Mouse (Mus musculus) telencephalon, adult 2 months (tissue): ENCODE results near the gene Josd1.

Experiments
- DNase-seq: peaks from one replicate; pipeline ENCODE4 v3.0.0-alpha.2; 2011; ENCODE audit warnings: low read depth, low spot score

The Josd1 gene

DNA sequence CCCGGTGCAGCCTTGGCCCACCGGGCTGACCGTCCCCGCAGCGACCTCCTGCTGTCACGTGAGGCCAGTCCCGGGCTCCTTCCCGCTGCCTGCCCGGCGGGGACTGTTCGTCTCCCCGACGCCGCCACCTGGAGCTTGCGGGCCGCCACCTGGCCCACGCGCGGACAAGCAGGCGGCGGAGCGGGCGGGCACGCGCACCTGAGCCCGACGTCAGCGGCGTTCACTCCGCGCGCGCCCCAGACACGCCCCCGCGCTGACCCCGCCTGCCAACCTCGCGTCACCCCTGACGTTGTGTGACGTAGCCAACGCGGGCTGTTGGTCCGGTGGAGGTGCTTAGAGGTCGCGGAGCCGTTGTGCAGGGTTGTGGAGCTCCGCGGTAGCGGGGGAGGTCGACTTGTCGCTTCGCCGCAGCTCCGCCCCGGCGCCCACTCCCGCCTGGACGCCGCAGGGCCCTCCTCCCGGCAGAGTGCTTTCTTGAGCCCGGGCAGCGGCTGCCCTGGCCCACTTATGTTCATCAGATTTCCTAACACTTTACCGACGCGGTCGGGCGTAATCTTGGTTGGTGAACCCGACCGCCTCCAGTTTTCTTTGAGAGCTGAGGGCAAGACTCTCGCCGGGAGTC lies at the start of gene Josd1:
Gene Josd1 (minus strand): TSS at position 274 of the 622 bp plus-strand sequence.
- peak; percentile 82 for DNase-seq

DNA sequence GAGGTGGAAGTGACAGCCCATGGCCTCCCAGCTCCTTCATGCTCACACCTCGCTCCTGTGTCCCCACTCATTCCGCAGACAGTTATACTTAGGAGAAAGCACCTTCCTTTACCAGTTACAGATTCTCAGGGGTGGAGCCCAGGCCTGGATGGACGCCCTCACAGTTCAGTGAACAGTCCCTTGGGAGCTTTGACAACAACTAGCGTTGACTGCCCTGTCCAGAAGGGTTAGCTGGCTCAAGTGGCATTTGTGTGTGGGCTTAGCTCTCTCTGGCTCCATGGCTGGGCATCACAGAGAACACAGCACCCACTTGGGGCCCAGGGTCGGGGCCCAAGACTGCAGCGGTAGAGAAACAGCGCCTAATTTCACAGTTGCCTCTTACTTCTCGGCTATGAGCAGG lies 46.6 kb upstream of the Josd1 start:
- DNase-seq: no peak

DNA sequence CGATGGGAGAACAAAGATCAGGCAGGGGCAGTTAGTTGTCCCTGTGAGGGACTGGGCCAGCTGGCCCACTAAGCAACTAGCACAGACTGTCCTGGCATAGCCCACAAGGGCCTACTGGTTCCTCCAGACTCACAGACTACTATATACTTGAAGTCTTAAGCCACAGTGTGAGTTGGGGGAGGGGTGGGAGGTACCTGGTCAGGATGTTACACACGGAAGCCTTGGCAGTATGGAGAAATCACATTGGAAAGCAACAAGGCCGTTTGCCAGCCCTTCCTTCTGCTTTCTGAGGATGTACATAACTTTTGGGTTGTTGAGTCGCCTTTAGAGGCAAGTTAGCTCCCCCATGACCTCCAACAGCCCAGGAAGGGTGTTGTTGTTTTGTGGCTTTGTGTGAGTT lies 45.9 kb upstream of the Josd1 start:
- DNase-seq: no peak

DNA sequence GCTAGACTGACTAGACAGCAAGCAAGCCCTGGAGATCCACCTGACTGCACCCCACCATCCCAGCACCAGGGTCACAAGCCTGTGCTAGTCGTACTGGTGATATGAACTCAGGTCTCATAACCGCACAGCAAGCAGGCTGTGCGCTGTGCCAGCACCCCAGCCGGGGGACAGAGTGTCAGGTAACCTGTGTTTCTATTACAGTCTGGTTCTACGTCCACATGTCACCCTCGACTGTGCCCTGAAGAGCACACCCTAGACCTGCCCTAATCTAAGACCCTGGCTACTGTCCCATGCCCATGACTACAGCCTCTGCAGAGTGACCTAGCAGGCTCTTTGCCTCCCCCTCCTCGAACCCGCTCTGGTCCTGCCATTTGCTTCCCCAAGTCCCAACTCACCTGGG lies 45.5 kb upstream of the Josd1 start:
- DNase-seq: no peak

DNA sequence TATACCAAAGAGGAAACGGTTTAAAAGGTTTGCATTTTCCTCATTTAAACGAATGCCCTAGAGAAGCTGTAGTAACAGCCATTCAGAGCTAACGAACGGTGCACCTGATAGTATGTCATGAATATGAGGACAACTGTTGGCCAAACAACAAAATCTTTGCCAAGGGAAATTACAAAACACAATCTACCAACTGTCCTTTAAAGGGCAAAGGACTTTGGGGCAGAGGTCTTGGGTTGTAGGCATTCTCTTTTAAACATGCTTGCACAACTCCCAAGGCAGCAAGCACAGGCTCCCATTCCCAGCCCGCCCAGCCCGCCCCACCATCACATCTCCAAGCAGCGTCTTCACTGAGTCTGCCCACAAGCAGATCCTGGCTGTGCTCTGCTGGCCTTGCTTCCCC lies 43.8 kb upstream of the Josd1 start:
- no peak for DNase-seq

DNA sequence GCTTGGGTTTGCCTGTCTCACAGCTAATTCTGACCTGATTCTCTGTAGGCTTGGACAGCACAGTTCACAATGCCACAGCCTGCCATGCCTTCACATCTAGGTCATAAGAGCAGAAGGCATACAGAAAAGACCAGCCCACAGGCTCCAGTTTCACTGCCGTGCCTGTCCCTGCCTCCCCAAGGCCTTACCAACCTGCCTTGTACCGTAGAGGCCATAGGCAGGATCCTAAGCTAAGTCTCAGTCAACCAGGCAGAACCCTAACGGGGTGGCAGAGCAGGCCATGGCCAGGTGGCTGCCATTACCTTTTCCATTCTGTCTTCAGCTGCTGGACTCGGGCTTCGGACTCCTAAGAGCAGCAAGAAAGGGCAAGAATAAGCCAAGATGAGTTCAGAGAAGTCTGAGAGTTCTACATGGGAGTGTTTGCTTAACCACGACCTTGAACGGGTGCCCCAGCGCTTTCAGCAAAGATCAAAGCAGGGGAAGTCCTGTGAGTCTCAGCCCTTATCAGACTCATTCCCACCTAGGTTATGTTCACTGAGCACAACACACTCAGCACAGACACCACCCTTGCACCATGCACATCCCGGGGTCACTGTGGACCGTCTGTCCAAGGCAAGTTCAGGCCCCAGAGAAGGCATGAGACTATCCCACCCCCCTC lies 41.1 kb upstream of the Josd1 start:
- no peak for DNase-seq

DNA sequence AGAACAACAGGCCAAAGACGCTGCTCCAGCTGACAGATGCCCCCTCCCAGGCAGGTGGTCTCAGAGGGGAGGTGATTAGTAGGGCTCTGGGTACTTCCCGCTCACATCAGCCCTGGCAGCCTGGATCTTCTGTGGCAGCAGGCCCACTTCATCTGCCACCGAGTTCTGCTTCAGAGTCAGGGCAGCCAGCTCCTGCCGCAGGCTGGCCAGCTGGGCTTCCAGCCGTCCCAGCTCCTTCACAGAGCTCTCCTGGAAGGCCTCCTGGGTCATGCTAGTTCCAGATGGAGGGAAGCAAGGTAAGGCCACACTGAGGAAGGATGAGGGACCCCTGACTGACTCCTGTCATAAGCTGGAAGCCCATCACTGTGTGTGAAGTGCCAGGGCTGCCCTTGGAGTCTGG lies 40.6 kb upstream of the Josd1 start:
- DNase-seq: no peak

DNA sequence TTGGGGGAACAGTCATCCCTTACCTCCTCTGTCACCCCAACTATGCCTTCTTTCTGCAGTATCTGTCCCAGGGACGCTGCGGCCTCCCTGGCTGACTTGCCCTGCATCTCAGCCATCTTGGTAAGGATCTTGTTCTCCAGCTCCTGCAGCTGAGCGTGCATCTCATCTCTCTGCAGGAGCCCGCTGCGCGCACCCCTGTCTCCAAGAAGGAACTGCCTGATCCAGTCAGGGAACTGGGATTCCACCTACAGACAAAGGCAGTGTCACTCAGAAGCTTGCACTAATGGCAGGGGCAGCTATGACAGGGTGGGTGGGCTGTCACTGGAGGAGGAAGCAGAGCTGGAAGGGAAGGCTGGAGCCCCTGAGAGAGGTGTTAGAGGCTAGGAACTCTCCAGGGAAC lies 40.1 kb upstream of the Josd1 start:
- DNase-seq: peak; percentile 54

DNA sequence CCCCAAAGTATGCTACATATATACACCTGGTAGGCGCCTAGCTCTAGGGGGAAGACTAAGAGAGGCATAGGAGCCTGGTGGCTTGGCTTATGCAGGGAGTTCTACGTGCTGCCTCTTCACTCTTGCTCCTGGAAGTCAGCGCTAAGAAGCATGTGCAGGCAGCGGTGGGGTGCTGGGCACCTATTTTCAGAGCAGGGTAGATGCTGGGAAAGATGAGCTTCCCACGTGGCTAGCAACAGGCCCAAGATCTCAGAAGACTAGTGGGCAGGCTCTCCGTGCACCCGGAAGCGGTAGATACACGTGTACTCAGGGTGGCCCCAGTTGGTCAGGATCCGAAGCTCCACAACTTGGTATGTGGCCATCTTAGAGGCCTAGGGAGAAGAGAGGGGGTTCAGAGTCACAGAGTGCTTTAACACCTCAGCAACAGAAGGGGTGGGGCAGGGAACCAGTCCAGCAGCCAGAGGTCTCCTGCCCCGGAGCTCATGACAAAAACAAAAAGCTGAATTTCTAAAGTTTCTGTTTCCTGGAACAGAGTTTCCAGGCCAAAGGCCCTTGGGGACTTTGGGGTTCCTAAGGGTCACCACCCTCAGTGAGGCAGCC lies 37.6 kb upstream of the Josd1 start:
- peak; percentile 60 for DNase-seq

DNA sequence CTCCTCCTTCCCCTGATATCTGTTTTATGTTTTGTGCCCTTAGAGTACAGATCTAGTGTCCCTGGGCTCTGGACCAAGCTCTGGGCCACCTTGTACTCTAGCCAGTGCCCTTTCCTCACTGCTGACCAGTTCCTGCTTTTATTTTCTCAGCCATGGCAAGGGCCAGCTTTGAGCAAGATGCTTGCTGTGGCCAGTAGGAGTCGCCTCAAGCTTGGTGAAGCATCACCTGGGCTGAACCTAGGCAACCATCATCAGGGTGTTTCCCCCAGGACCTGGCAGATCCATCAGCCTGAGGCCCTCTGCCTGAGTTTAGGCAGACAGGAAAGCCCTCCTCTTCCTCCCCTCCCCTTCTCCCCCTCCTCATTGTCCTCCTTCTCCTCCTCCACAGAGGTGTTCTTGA lies 35.7 kb upstream of the Josd1 start:
- no peak for DNase-seq

DNA sequence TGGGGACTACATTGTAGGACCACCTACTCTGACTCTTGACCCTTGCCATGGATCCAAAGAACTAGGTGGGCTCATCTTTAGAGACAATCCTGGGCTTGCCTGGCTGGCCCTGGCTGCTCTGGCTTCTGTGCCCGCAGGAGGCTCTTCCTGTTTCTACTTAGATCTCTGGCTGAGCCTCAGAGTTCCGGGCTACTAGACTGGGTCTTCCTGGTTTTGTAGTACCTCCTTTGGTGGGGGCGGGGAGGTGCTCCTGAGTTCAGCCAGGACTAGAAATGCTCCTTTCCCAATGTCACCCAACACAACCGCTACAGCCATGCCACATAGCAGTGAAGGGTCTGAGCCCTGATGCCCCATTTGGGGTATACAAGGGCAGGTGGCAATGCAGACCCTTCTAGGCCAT lies 33.1 kb upstream of the Josd1 start:
- no peak for DNase-seq

DNA sequence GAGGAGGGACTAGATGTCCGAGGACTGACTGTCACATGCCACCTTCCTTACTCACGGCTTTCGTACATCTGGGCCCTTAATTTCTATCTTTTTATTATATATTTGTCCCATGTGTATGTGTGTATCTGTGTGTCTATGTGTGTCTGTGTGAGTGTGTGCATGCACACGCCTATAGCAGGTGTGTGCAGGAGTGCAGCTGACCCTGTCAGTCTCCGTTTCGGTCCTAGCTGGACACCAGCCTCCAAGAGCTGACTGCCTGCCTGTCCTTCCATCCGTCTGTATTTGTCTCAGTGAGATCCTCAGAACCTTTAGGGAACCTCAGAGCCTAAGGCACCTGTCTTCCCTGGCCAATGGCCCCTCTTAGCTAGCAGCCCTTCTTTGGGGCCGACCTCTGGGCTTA lies 32.5 kb upstream of the Josd1 start:
- DNase-seq: no peak

DNA sequence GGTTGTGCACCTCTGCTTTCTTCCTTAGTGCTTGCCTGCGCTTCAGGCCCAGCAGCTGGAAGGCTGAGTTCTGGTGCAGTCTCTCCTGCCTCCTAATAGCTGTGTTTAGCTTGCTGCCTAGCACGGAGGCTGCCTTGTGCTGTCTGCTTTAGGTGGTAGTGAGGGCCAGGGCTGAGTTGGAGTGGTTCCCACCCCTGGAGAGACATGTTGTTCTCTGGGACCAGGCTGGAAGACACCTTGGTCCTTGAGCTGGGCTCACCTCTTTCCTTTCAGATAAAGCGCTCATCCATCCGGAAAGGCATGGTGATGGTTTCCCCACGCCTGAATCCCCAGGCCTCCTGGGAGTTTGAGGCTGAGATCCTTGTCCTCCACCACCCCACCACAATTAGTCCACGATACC lies 29.0 kb upstream of the Josd1 start:
- DNase-seq: no peak

DNA sequence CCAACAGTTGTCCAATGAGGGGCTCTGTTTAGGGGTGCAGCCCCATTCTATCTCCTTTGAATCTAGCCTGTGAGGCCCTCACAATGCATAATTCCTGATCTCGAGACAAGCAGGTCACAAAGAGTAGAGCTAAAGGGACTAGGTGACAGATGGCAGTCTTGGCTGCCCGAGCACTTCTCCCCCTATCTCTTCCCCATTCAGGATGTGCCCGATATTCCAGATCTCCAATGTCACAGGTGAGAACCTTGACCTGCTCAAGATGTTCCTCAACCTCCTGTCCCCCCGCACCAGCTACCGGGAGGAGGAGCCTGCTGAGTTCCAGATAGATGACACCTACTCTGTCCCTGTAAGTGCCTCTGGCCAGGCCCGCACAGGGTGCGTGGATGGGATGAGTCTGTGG lies 27.9 kb upstream of the Josd1 start:
- DNase-seq: no peak

DNA sequence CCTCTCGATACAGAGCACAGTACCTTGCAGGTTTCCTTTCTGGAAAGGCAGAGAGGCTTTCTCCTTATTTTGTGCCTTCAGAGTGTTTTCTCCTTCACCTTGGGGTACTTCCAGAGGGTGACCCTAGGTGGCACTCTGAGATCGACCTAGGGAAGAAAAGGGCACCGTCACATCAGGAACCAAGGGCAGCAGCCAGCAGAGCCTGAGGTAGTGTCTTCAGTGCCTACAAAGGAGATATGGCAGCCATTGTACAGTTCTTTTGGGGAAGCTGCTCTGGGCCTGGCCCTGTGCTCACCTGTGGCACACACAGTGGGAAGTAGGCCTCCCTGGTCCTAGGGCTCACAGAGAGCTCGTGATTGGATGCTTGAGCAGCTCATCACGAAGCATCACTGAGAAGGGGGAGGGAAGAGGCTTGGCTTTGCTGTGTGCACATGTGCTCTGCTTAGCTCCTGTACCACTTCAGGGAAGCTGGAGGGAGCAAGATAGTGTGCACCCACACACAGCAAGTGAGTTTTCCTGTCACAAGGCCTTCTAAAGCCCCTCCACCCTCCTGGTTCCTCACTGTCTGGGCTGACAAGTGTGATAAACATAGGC lies 20.6 kb upstream of the Josd1 start:
- DNase-seq: no peak

DNA sequence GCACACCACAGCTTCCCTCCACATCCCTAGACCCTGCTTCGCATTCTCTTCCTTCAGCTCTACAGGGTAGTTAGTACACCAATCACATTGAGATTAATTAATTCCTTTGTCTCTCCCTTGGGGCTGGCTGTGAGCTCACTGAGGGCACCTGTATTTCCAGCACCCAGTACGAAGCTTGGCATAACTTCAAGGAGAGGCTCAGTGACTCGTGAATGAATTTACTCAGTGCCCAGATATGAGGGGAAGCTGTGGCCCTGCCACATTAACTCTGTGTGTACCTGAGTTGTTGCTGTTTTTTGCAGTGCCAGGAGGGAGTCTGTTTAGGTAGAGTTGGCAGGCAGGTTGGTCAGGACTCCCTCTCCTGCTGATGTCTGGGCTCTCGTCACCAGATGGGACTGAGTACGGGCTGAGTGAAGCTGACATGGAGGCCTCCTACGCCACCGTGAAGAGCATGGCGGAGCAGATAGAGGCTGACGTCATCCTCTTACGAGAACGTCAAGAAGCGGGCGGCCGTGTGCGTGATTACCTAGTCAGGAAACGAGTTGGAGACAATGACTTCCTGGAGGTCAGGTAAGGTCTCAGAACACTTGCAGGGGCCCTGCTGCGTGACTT lies 19.0 kb upstream of the Josd1 start:
- DNase-seq: no peak

DNA sequence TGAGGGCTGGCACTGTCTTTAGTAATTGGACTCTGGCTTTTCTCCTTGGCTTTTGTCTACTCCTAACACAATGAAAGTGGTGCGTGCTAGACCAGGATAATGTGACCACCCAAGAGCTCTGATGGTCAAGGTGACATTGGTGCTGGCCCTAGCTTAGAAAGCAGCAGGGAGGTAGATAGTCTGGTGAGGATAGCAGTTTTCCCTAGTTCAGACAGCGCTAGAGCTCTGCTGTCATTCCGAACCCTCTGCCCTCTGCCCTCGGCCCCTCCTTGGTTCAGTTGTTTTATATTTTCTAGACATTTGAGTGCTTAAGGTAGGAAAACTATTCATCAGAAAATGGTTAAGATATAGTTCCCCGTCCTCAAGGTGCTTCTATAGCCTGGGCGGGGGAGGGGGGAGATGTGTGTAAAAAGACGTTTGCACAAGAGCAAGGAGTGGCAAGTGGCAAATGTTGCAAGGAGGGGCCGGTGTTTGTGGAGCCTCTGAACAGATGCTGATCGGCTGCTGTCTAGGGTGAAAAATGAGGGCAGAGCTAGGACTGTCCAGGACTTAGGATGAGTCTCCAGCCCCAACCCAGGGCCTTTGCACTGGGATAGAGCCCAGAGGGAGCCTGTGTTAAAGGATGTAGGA lies 10.0 kb upstream of the Josd1 start:
- no peak for DNase-seq

DNA sequence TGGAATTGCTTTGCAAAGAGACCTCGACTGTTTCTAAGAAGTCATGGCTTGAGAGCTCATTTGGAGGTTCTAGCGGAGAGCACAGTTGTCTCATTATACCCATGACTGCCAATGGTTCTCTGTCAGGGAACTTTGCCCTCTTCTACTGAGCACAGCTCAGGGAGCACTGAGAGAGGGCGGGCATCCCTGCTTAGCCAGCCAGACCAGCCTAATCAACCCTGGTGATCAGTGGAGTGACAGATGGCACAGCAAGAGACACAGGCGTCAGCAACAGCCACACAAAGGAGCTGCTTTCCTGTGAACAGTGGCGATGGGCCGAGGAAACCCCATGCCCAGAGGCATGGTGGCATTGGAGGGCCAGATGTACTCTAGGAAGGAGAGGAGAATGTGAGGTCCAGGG lies 9.3 kb upstream of the Josd1 start:
- DNase-seq: no peak

DNA sequence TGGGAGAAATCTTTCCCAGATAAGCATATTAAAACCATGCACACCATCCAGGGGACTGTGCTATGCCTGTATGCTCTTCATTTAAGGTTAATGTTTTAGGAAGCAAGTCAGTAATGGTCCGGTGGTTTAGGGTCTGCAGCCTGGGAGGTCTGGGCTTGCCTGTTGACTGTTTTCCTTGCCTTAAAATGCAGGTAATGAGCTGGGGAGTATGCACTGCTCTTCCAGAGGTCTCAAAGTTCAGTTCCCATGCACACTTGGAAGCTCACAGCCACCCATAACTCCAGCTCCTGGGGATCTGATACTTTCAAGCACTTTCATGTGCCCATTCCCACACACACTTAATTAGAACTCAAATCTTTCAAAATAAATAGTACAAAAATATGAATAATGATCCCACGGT lies 8.8 kb upstream of the Josd1 start:
- no peak for DNase-seq

DNA sequence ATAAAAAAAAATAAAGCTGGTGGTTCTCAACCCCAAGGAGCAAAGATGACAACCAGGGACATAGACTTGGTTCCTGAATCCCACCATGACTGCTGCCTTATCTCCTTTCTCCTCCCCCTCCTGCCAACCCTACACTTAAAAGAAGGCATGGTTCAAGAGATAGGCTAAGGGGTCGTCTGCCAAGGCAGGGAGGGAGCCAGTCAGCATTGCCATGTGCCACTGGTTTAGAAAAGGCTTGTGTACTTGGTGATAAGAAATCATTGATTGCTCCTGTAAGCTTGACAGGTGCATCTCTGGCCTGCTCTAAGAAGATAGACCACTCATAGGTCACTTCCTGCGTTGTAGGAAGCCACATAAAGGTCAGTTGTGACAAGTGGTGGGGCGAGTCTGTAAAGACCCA lies 7.8 kb upstream of the Josd1 start:
- no peak for DNase-seq

DNA sequence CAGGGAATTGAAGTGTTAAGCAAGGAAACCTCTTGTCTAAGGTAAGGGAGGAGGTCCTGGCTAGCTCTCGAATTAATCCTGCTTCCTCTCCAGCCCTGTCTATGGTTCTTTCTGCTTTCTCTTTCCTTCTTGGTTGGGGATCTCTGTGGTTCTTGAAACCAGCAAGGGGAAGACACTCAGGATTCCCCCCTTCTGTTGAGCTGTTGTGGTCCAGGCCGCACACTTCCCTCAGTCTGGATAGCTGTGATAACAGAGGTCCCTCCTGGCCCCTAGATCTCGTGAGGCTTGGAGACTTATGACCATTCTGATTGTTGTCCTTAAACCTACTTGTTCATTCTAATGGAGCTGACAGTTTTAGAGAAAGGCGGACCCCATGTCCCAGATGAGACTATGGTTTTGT lies 6.8 kb upstream of the Josd1 start:
- no peak for DNase-seq

DNA sequence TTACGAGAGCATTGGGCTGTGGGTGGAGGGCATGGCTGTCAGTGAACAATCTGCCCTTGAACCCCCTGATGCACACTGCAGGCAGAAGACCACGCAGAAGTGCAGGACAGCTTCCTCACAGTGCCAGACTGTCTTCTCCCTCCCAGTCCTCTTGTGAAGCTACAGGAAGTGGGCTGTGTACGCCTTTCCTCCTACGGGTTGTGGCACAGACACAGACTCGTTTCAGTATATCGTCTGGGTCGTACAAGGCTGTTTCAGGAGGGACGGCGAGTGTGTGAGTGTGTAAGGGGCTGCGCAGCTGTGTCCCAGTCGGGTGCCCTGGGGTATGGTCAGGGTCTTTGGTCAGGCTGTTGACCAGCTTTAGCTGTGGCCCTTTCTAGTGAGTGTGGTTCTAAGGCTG lies 6.0 kb upstream of the Josd1 start:
- DNase-seq: no peak
